Mouse (Mus musculus): ENCODE measurements around the gene Dad1. TPM values are rescaled to one million over a fixed set of nuclear protein-coding genes. Genes with fewer than 3 reads are reported as not detected.
A peak's percentile ranks its signal among the peaks of the same experiment; 100 is the strongest.

Gene Dad1
- 133 and 145 TPM in 2 replicates for polyA plus RNA-seq (2012; rRNA removed)
- polyA plus RNA-seq (2014; fragmentation: Nextera tagmentation; extraction: Ambion mirVana): 221 and 224 TPM in 2 replicates

DNA sequence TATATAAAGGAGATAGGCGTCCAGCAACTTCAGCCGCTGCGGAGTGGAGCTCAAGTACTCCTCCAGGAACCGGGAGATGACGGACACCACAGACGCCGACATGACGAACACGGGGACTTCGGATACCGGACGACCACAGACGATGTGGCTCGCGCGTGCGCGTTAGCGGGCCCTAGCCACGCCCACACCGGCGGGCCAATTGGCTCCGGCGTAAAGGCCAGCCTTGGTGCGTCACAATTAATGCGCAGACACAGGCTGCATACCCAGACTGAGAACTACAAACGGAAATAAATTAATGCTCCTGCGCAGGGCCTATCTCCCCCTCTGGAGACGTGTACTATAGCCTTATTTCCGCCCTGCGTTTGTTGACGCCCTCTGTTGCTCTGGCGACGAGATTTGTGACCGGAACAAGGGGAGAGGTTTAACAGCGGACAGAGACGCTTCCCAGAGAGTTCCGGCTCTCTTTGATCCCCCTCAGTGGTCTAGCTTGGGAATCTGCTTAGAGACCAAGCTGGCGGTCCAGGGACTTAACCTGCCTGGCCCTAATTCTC lies at the start of gene Dad1, which contains the start of gene Abhd4:
Gene Dad1, minus strand, starts transcription at position 364 of the 551 bp plus-strand sequence.
Gene Abhd4, plus strand, starts transcription at position 448 of the 551 bp plus-strand sequence.
- DNase-seq (ENCODE audit: low read depth in 3 of 3, low spot score in 3 of 3) (peak; percentile 96), ATAC-seq (ENCODE audit: insufficient read depth) (peak; percentile 99)
- no peaks in the 10 kb centered on the region for H3K36me3 ChIP-seq (replicated peaks; ENCODE audit: control insufficient read depth, insufficient read depth, low read depth)
- TF ChIP-seq EP300 (IDR thresholded peaks at IDR 0.05; ENCODE audit: low read depth) (no peak), CTCF (IDR thresholded peaks at IDR 0.05; ENCODE audit: low read depth) (peak; percentile 22; the same call in 1 of the 2 replicates)
- no peaks in the 10 kb centered on the region for H3K9me3 ChIP-seq (ENCODE audit: control insufficient read depth, low read length)
- peaks cover 22 to 32% of the 10 kb centered on the region in 2 experiments for H3K4me1 ChIP-seq (replicated peaks; ENCODE audit: control insufficient read depth in 2 of 2, insufficient read depth in 2 of 2, low read length in 1 of 2)
- WGBS (ENCODE audit: insufficient replicate concordance): under 1% methylated on average over 39 of the region's 39 CpGs
- H3K4me2 ChIP-seq (ENCODE audit: low read depth): peak within 1 kb of the TSS; percentile 81
- peak within 1 kb of the TSS; percentile 91 for H3K27ac ChIP-seq
- H3K4me3 ChIP-seq (ENCODE audit: insufficient read depth in 1 of 2, low read depth in 2 of 2, low read length in 2 of 2): peak within 1 kb of the TSS; percentile 71 to 93
- H3K27me3 ChIP-seq (ENCODE audit: control insufficient read depth, insufficient read depth, low read length): no peaks in the 10 kb centered on the region
- H3K9ac ChIP-seq (replicated peaks): peak within 1 kb of the TSS; percentile 92

DNA sequence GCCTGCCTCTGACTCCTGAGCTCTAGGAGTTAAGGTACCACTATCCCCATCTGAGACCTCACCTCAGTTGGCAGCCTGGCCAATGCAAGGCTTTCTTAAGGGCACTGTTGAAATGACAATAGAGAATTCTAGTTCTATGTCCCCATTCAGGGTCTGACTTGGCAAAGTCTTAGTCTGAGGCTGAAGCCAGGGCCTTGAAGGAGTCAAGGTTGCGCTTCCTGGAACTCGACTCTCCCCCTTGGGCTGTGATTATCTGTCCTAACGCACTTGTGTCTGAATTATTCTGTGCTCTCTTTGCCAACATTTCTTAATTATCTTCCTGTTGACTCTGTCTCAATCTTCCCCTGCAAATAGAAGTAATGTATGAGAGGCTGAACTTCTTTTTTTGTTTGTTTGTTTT lies 46.8 kb upstream of the Dad1 start:
- Histone ChIP-seq H3K4me1 (replicated peaks; ENCODE audit: control insufficient read depth in 2 of 2, insufficient read depth in 2 of 2, low read length in 1 of 2) (no peaks in the 10 kb centered on the region), H3K4me2 (ENCODE audit: low read depth) (no peak overlapping the region), H3K9ac (replicated peaks) (no peak overlapping the region), H3K9me3 (ENCODE audit: control insufficient read depth, low read length) (no peaks in the 10 kb centered on the region), H3K27me3 (ENCODE audit: control insufficient read depth, insufficient read depth, low read length) (no peaks in the 10 kb centered on the region; the same call in 1 of the 2 replicates), H3K4me3 (ENCODE audit: insufficient read depth in 1 of 2, low read depth in 2 of 2, low read length in 2 of 2) (no peak overlapping the region), H3K27ac (no peak overlapping the region), H3K36me3 (replicated peaks; ENCODE audit: control insufficient read depth, insufficient read depth, low read depth) (no peaks in the 10 kb centered on the region)
- 66% methylated on average over 3 of the region's 3 CpGs for WGBS (ENCODE audit: insufficient replicate concordance)
- ATAC-seq (ENCODE audit: insufficient read depth) (no peak), DNase-seq (ENCODE audit: low read depth in 3 of 3, low spot score in 3 of 3) (no peak)
- no peak for TF ChIP-seq CTCF (IDR thresholded peaks at IDR 0.05; ENCODE audit: low read depth)

DNA sequence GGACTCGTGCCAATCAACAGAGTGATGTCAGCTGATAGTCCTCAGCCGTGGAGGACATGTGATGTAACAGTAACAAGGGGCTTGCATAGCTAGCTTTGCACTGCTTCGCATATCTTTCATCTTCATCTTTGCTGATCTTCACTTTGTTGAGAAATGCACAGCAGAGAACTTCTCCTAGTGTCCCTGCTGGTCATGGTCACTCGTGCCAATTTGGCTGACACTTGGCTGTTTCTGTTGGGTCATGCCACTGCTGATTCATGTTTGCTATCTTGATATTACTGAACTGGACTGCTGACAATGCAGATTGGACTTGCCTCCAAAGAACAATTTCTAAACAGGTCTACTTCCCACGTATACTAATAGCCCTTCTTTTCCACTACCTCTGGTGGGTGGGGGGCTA lies 46.2 kb upstream of the Dad1 start:
- no peaks in the 10 kb centered on the region; the same call in 1 of the 2 replicates for H3K27me3 ChIP-seq (ENCODE audit: control insufficient read depth, insufficient read depth, low read length)
- 51% methylated on average over 5 of the region's 5 CpGs for WGBS (ENCODE audit: insufficient replicate concordance)
- H3K9me3 ChIP-seq (ENCODE audit: control insufficient read depth, low read length): no peaks in the 10 kb centered on the region
- no peak overlapping the region for H3K9ac ChIP-seq (replicated peaks)
- no peak overlapping the region for H3K27ac ChIP-seq
- TF ChIP-seq CTCF (IDR thresholded peaks at IDR 0.05; ENCODE audit: low read depth): no peak
- no peak for TF ChIP-seq EP300 (IDR thresholded peaks at IDR 0.05; ENCODE audit: low read depth)
- H3K4me2 ChIP-seq (ENCODE audit: low read depth): no peak overlapping the region
- H3K36me3 ChIP-seq (replicated peaks; ENCODE audit: control insufficient read depth, insufficient read depth, low read depth): no peaks in the 10 kb centered on the region
- no peak for ATAC-seq (ENCODE audit: insufficient read depth)
- H3K4me3 ChIP-seq (ENCODE audit: insufficient read depth in 1 of 2, low read depth in 2 of 2, low read length in 2 of 2): no peak overlapping the region
- DNase-seq (ENCODE audit: low read depth in 3 of 3, low spot score in 3 of 3): no peak
- no peaks in the 10 kb centered on the region for H3K4me1 ChIP-seq (replicated peaks; ENCODE audit: control insufficient read depth in 2 of 2, insufficient read depth in 2 of 2, low read length in 1 of 2)

DNA sequence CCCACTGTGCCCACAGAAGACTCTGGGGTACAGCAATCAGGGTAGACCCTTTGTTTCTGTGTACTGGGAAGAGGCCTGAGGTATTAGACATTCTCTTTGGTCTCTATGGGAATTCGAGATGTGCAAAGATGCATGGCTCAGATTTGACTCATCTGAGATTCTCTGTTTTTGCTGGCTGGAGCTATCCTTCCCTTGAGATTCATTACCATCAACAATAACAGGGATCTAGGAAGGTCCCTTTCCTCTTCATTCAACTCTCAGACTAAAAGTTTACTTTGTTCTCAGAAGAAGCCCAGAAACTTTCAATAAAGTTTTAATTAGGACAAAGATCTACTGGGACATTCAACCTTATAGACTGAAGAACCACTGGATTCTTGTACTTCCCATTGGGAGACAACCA lies 30.9 kb upstream of the Dad1 start, which contains the start of gene Olfr49:
Gene Olfr49, minus strand, starts transcription at position 101 of the 400 bp plus-strand sequence.
- Histone ChIP-seq H3K27me3 (ENCODE audit: control insufficient read depth, insufficient read depth, low read length) (no peaks in the 10 kb centered on the region), H3K4me1 (replicated peaks; ENCODE audit: control insufficient read depth in 2 of 2, insufficient read depth in 2 of 2, low read length in 1 of 2) (no peaks in the 10 kb centered on the region), H3K36me3 (replicated peaks; ENCODE audit: control insufficient read depth, insufficient read depth, low read depth) (no peaks in the 10 kb centered on the region), H3K4me2 (ENCODE audit: low read depth) (no peak within 1 kb of the TSS), H3K9ac (replicated peaks) (no peak within 1 kb of the TSS), H3K27ac (no peak within 1 kb of the TSS), H3K4me3 (ENCODE audit: insufficient read depth in 1 of 2, low read depth in 2 of 2, low read length in 2 of 2) (no peak within 1 kb of the TSS), H3K9me3 (ENCODE audit: control insufficient read depth, low read length) (no peaks in the 10 kb centered on the region)
- WGBS (ENCODE audit: insufficient replicate concordance): 50% methylated on average over 1 of the region's 1 CpGs
- ATAC-seq (ENCODE audit: insufficient read depth) (no peak), DNase-seq (ENCODE audit: low read depth in 3 of 3, low spot score in 3 of 3) (no peak)
- TF ChIP-seq EP300 (IDR thresholded peaks at IDR 0.05; ENCODE audit: low read depth) (no peak), CTCF (IDR thresholded peaks at IDR 0.05; ENCODE audit: low read depth) (no peak)

DNA sequence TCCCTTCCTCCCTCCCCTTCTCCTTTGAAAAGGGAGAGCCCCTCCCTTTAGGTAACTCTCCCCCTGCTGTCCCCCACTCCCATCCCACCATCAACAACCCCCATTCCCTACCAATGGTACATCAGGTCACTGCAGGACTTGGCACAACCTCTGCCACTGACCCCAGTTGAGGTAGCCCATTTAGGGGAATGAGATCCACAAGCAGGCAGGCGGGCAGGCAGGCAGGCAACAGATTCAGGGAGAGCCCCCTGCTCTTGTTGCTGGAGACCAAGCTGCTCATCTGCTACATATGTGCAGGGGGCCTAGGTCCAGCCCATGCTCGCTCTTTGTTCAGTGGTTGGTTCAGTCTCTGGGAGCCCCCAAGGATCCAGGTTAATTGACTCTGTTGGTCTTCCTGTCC lies 22.5 kb upstream of the Dad1 start:
- WGBS (ENCODE audit: insufficient replicate concordance): 67% methylated on average over 2 of the region's 2 CpGs
- no peak overlapping the region for H3K4me3 ChIP-seq (ENCODE audit: insufficient read depth in 1 of 2, low read depth in 2 of 2, low read length in 2 of 2)
- no peak overlapping the region for H3K9ac ChIP-seq (replicated peaks)
- no peaks in the 10 kb centered on the region for H3K4me1 ChIP-seq (replicated peaks; ENCODE audit: control insufficient read depth in 2 of 2, insufficient read depth in 2 of 2, low read length in 1 of 2)
- no peak for ATAC-seq (ENCODE audit: insufficient read depth)
- H3K9me3 ChIP-seq (ENCODE audit: control insufficient read depth, low read length): no peaks in the 10 kb centered on the region
- H3K27me3 ChIP-seq (ENCODE audit: control insufficient read depth, insufficient read depth, low read length): no peaks in the 10 kb centered on the region
- H3K27ac ChIP-seq: no peak overlapping the region
- no peak overlapping the region for H3K4me2 ChIP-seq (ENCODE audit: low read depth)
- H3K36me3 ChIP-seq (replicated peaks; ENCODE audit: control insufficient read depth, insufficient read depth, low read depth): no peaks in the 10 kb centered on the region
- no peak for DNase-seq (ENCODE audit: low read depth in 3 of 3, low spot score in 3 of 3)
- TF ChIP-seq CTCF (IDR thresholded peaks at IDR 0.05; ENCODE audit: low read depth): no peak
- no peak for TF ChIP-seq EP300 (IDR thresholded peaks at IDR 0.05; ENCODE audit: low read depth)

All from liver, embryonic 14.5 days (tissue).